Mouse (Mus musculus): ENCODE measurements at regions not wholly inside any gene's neighbourhood (a gene's known extent, or its start where the extent isn't known, plus 50 kb on each side); places are given as distances from the start of the nearest gene placed in this dataset.
A peak's percentile ranks its signal among the peaks of the same experiment; 100 is the strongest.

DNA sequence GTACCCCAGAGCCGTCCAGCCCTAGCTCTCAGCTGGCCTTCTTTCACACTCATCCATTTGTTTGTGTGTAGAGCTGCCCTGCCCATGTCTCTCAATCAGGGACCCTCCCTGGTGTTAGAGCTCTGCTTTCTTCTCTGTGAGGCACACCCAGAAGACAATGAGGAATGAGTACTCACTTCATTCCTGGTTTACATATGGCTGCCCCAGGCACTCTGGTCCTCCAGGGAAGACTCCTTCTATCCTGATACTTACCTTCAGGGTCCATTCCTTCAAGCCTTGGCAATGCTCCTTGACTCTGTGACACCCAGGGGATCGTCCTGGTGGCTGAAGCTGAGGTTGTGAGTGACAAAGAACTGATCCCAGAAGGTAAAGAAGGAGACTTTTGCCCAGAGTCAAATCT is 122.0 kb upstream of the 1700016C15Rik start:
- H3K4me1 ChIP-seq = peaks cover 6% of the 10 kb centered on the region
- no peak overlapping the region for H3K4me3 ChIP-seq
- WGBS = 81% methylated on average over 2 of the region's 2 CpGs
- H3K9ac ChIP-seq (replicated peaks) = no peak overlapping the region
- no peaks in the 10 kb centered on the region for H3K27me3 ChIP-seq
- ATAC-seq (replicated peaks) = no peak
- H3K4me2 ChIP-seq (replicated peaks) = no peak overlapping the region
- no peak overlapping the region for H3K27ac ChIP-seq (replicated peaks)
- H3K36me3 ChIP-seq = no peaks in the 10 kb centered on the region
- H3K9me3 ChIP-seq = no peaks in the 10 kb centered on the region

DNA sequence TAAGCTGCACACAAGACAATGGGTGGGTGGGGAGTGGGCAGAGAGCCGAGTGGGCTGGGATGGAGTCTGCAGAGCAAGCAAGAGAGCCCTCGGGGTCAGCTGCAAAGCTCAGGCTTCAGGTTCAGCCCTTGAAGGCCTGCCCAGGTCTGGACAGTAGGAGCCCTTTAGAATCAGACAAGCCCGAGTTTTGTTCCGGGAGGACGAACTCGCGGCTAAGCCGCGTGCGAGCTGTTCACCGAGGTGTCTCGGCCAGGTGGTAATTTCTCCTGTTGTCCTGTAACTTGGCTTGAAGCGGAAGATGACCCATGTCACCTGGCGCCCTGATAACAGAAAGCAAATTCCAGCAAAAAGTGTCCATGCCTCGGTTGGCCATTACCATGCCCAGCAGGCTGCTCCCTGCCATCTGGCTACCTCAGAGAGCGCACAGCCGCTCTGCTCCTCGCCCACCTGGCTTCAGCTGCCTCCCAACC is 121.0 kb upstream of the 1700016C15Rik start:
- no peak overlapping the region for H3K27ac ChIP-seq (replicated peaks)
- no peak overlapping the region for H3K4me3 ChIP-seq
- no peak for ATAC-seq (replicated peaks)
- H3K4me1 ChIP-seq = peaks cover 6% of the 10 kb centered on the region
- H3K36me3 ChIP-seq = no peaks in the 10 kb centered on the region
- H3K9ac ChIP-seq (replicated peaks) = no peak overlapping the region
- no peaks in the 10 kb centered on the region for H3K27me3 ChIP-seq
- H3K9me3 ChIP-seq = no peaks in the 10 kb centered on the region
- H3K4me2 ChIP-seq (replicated peaks) = no peak overlapping the region
- WGBS = 86% methylated on average over 18 of the region's 18 CpGs

DNA sequence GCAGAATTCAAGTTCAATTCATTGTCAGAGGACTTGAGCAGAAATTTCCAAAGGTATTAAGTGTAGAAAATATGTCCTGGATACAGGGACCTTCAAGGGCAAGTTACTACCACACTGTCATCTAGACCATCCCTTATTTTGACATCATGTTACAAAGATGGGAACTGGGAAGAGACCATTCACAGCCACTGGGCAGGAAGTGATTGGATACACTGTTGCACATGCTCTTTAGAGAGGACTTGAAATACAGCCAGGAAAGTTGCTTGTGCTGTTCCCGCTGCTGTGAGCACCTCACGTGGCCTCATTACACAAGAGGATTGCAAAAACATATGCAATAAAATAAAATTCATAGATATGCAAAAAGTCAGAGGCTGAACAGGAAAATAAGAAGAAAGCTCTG is 120.4 kb upstream of the 1700016C15Rik start:
- no peak for ATAC-seq (replicated peaks)

DNA sequence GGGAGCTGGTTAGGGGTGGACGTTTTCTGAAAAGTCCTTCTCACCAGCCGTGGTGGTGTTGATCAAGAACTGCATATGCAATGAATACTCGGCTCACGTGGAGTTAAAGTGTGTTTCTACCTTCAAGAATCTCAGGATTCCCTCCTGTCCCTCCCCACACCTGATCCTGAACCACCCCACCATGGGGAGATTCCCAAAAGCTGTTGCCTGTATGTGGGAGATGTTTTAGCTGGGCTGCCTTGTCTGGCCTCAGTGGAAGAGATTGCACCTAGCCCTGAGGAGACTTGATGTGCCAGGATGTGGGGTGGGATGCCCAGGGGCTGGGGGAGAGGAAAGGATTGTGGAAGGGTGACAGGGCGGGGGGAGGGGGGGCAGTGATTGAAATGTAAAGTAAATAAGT is 119.9 kb upstream of the 1700016C15Rik start:
- Histone ChIP-seq H3K9ac (replicated peaks) (no peak overlapping the region), H3K27me3 (no peaks in the 10 kb centered on the region), H3K27ac (replicated peaks) (no peak overlapping the region), H3K4me2 (replicated peaks) (no peak overlapping the region), H3K36me3 (no peaks in the 10 kb centered on the region), H3K9me3 (no peaks in the 10 kb centered on the region), H3K4me3 (no peak overlapping the region), H3K4me1 (peaks cover 6% of the 10 kb centered on the region)
- ATAC-seq (replicated peaks) = no peak
- WGBS = 75% methylated on average over 5 of the region's 5 CpGs

More for the DNA sequence above, 120.4 kb upstream of the 1700016C15Rik start:
- Histone ChIP-seq H3K27me3 (no peaks in the 10 kb centered on the region), H3K4me1 (peaks cover 6% of the 10 kb centered on the region), H3K9me3 (no peaks in the 10 kb centered on the region), H3K27ac (replicated peaks) (no peak overlapping the region), H3K9ac (replicated peaks) (no peak overlapping the region), H3K4me2 (replicated peaks) (no peak overlapping the region), H3K36me3 (no peaks in the 10 kb centered on the region), H3K4me3 (no peak overlapping the region)
- WGBS = 50% methylated on average over 2 of the region's 2 CpGs

DNA sequence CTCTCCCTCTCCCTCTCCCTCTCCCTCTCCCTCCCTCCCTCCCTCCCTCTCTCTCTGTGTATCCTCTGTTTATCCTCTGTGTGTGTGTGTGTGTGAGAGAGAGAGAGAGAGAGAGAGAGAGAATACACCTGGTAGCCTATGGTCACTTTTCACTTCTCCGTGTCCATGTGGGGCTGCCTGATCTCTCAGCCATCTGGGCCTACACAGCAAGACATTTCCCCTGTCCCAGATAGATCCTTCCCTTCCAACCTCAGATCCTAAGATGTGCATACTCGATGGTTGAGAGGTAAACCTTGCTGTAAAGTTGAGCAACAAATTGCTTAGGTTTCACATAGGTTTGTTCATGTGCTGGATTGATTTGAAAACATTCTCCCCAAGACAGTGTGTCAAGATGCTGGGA is 119.5 kb upstream of the 1700016C15Rik start:
- 87% methylated on average over 2 of the region's 2 CpGs for WGBS

DNA sequence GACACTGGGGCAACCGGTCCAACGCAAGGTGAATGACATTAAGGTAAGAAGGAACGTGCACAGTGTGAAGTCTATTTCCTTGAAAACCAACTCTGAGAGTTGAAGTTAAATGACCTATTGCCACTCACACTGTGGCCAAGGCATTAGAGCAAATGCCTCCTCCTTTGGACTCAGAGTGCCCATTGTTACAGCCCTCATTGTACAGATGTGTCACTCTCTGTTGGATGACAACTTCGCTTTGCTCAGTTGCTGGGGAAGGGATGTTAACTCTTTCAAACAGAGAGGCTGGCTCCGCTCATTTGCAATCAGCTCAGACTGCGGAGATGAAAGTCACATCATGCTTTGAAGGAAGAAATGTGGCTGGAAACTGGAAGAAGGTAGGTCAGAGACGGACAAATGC is 117.1 kb upstream of the 1700016C15Rik start:
- Histone ChIP-seq H3K27me3 (no peaks in the 10 kb centered on the region), H3K9ac (replicated peaks) (no peak overlapping the region), H3K36me3 (no peaks in the 10 kb centered on the region), H3K4me1 (no peaks in the 10 kb centered on the region), H3K27ac (replicated peaks) (no peak overlapping the region), H3K4me3 (no peak overlapping the region), H3K9me3 (no peaks in the 10 kb centered on the region), H3K4me2 (replicated peaks) (no peak overlapping the region)
- ATAC-seq (replicated peaks) = no peak
- WGBS = 60% methylated on average over 7 of the region's 7 CpGs

More for the DNA sequence above, 119.5 kb upstream of the 1700016C15Rik start:
- H3K4me2 ChIP-seq (replicated peaks) = no peak overlapping the region
- no peak for ATAC-seq (replicated peaks)
- H3K9ac ChIP-seq (replicated peaks) = no peak overlapping the region
- H3K4me3 ChIP-seq = no peak overlapping the region
- H3K27me3 ChIP-seq = no peaks in the 10 kb centered on the region
- H3K9me3 ChIP-seq = no peaks in the 10 kb centered on the region
- H3K27ac ChIP-seq (replicated peaks) = no peak overlapping the region
- no peaks in the 10 kb centered on the region for H3K36me3 ChIP-seq
- peaks cover 6% of the 10 kb centered on the region for H3K4me1 ChIP-seq

DNA sequence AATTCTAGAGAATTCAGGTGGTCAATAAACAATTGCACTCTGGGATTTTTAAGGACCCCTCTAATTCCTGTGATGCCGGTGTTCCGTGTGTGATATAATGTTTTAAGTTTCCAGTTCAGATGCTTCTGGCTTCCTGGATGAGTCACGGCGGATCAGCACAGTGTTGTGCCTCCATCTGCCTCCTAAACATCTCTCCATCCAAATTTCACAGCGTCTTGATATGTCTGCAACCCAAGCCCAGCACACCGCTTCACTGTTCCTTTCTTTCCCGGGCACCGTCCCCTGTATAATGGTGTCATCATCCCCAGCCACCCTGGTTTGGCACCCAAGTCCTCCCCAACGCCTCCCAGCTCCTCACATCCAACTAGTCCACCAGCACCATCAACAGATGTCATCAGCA is 114.0 kb upstream of the 1700016C15Rik start:
- Histone ChIP-seq H3K9me3 (no peaks in the 10 kb centered on the region), H3K4me1 (no peaks in the 10 kb centered on the region; the same call in 1 of the 2 replicates), H3K9ac (replicated peaks) (no peak overlapping the region), H3K4me3 (no peak overlapping the region), H3K4me2 (replicated peaks) (no peak overlapping the region), H3K36me3 (no peaks in the 10 kb centered on the region), H3K27ac (replicated peaks) (no peak overlapping the region), H3K27me3 (no peaks in the 10 kb centered on the region)
- no peak for ATAC-seq (replicated peaks)
- WGBS = 94% methylated on average over 9 of the region's 9 CpGs

DNA sequence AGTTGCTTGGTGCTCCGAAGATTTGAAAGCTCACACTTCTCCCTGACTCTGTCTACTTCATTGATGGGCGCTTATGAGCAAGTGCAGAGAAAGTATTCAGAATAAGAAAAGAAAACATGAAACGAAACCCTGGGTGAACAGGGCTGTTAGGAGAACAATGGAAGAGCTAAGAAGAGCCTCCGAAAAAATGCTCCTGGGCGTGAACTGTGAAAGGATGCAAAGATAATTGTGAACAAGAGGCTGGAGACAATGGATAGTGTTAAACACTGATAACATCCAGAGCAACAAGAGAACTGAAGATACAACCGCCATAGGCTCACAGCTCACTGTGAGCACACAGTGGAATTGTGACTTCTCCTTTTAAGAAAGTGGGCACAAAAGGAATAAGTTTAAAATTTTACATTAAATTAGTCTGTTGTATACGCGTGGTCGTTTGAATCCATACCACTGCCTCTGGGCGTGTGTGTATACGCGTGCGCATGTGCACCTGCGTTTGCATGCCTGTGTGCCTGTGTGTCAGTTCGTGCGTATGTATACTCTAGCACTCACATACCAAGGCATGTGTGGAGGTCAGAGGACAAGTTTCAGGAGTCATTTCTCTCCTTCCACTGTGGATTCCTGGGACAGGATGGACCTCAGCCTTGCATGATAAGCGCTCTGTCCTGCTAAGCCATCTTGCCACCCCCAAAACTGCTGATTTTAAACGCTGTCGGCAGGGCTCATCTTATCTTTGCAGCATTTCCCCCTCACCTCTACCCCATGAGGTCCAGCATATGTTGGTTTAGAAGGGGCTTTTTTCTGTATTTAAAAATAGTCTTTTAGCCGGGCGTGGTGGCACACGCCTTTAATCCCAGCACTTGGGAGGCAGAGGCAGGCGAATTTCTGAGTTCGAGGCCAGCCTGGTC is 113.0 kb upstream of the 1700016C15Rik start:
- Histone ChIP-seq H3K9ac (replicated peaks) (no peak overlapping the region), H3K4me3 (no peak overlapping the region), H3K4me1 (peaks cover 1% of the 10 kb centered on the region; the same call in 1 of the 2 replicates), H3K4me2 (replicated peaks) (no peak overlapping the region), H3K27ac (replicated peaks) (no peak overlapping the region), H3K9me3 (no peaks in the 10 kb centered on the region), H3K36me3 (no peaks in the 10 kb centered on the region), H3K27me3 (no peaks in the 10 kb centered on the region)
- 82% methylated on average over 24 of the region's 24 CpGs for WGBS
- no peak for ATAC-seq (replicated peaks)

DNA sequence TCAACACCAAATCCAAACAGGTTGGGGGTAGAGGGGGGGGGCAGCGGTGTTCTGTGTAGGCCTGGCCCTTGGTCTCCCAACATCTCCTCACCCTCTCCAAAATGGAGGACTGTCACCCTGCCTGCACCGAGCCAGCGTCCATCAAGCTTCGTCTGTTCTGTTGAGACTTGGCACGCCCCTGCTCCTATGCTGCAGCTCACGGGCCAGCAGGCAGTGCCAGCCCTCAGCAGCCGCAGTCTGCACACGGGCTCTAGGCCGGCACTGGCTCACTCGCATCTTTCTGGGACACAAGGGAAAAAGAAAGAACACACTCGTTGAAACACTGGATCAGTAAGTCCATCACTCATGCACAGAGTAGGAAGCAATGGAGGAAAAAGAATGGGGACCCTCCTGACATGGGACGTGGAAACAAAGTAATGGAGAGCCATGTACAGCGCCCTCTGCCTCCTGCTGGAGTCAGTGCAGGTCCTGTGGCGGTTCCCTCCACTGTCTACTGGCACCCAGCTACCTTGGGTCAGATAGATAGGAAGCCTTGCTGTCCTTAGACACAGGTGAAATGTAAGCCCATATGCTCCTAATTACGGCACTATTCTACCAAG is 109.0 kb upstream of the 1700016C15Rik start:
- Histone ChIP-seq H3K27ac (replicated peaks) (no peak overlapping the region), H3K4me1 (peaks cover 14% of the 10 kb centered on the region), H3K9me3 (no peaks in the 10 kb centered on the region), H3K27me3 (no peaks in the 10 kb centered on the region), H3K36me3 (no peaks in the 10 kb centered on the region), H3K9ac (replicated peaks) (no peak overlapping the region), H3K4me3 (no peak overlapping the region), H3K4me2 (replicated peaks) (no peak overlapping the region)
- 71% methylated on average over 15 of the region's 15 CpGs for WGBS
- ATAC-seq (replicated peaks) = peak; percentile 81

DNA sequence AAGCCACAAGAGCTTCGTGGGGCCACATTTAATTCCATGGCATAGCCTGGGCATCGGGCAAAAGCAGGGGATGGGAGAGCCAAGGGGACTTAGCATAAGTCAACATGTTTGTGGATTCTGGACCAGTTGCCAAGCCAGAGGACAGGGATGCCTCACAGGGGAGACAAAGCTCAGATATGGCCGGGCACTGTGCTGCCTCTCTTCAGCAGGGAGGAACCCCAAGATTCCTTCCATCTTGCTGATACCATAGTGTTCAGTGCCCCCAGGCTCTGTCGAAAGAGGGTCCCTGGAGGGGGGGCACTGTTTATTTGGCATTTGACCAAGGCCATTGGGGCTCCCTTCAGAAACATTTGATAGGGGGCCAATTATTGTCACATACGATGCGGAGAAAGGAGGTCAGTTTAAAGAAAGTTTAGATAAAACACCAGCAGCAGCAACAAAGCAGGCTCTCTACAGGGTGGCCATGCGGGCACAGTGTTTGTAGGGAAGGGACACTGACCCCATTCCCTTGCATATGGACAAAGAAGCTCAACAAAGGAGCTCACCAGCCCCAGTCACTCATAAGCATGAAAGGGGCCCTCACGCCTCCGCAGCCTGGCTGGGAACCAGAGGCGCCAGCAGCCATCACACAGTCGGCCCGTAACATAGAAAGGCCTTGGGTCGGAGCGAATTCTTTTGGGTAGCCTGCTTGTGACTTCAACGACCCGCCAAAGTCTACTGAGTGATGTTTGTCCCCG is 107.6 kb upstream of the 1700016C15Rik start:
- Histone ChIP-seq H3K27me3 (no peaks in the 10 kb centered on the region), H3K4me2 (replicated peaks) (no peak overlapping the region), H3K36me3 (no peaks in the 10 kb centered on the region), H3K27ac (replicated peaks) (no peak overlapping the region), H3K4me3 (no peak overlapping the region), H3K9me3 (no peaks in the 10 kb centered on the region), H3K4me1 (peaks cover 14% of the 10 kb centered on the region), H3K9ac (replicated peaks) (no peak overlapping the region)
- ATAC-seq (replicated peaks) = peak; percentile 30; the same call in 1 of the 2 replicates
- WGBS = 38% methylated on average over 17 of the region's 17 CpGs

DNA sequence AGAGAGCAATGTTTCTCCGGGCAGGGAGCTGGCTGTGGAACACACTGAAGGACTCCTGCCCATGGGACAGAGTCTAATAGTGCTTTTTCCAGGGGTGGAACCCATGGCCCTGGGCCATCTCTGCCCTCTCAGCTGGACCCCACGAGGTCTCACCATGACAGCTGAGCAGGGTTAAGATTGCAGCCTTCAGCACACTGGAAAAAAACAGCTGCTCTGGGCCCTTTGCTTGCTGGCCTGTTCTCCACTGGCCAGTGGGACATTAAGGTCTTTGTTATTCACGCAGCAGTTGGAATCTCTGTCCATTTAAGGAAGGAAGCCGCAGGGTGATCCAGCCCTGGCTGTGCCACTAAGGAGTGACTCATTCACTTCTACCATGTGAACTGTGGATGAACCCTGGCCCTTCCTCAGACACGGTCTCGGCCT is 106.3 kb upstream of the 1700016C15Rik start:
- no peak overlapping the region for H3K4me2 ChIP-seq (replicated peaks)
- no peak overlapping the region for H3K9ac ChIP-seq (replicated peaks)
- H3K9me3 ChIP-seq = no peaks in the 10 kb centered on the region
- no peak overlapping the region for H3K4me3 ChIP-seq
- WGBS = 70% methylated on average over 6 of the region's 6 CpGs
- no peaks in the 10 kb centered on the region for H3K36me3 ChIP-seq
- H3K27ac ChIP-seq (replicated peaks) = no peak overlapping the region
- H3K27me3 ChIP-seq = no peaks in the 10 kb centered on the region
- 0 out of 2 replicates have a peak, but pooled peaks have one; percentile 9 for ATAC-seq (replicated peaks)
- peaks cover 14% of the 10 kb centered on the region for H3K4me1 ChIP-seq

DNA sequence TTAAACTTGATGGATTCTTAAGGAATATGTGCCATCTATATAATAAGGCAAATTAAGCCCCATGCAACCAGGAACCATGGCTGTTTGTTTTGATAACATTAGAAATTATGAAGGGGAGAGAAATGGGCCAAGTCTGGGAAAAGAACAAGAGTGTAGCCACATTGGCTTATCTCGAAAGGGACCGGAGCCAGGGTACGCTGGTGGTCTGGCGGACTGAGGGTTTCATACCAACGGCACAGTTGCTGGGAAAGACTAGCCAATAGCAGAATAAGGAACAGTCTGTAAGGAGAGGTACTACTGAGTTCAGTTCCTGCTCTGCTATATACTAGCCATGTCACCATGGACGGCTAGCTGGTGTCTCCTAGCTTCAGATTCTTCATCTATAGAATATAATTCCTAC is 105.9 kb upstream of the 1700016C15Rik start:
- Histone ChIP-seq H3K4me1 (peaks cover 14% of the 10 kb centered on the region), H3K9me3 (no peaks in the 10 kb centered on the region), H3K27ac (replicated peaks) (no peak overlapping the region), H3K4me3 (no peak overlapping the region), H3K27me3 (no peaks in the 10 kb centered on the region), H3K36me3 (no peaks in the 10 kb centered on the region), H3K4me2 (replicated peaks) (no peak overlapping the region), H3K9ac (replicated peaks) (no peak overlapping the region)
- WGBS = 86% methylated on average over 6 of the region's 6 CpGs
- no peak for ATAC-seq (replicated peaks)
